Mouse (Mus musculus): ENCODE measurements at regions not wholly inside any gene's neighbourhood (a gene's known extent, or its start where the extent isn't known, plus 50 kb on each side); places are given as distances from the start of the nearest gene placed in this dataset.

DNA sequence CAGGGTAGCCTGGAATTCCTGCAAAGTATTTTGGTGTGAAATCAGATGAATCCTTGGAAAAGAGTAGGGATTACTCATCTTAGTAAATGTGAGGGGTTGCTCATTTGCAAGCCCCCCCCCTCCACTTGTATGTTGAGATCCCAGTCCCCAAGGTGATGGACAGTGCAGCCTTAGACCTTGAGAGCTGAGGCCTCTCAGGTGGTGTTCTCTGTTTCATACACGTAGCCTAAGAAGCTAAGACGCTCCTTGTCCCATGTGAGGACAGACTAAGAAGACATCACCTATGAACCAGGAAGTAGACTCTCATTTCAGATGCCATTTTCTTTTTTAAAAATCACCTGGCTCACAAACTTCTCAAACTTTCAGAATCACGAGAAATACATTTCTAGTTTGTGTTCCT is 67.6 kb upstream of the Map3k1 start:
- TF ChIP-seq POLR2A (IDR thresholded peaks at IDR 0.05; ENCODE audit: insufficient read depth, low read depth, low read length) (no peak), CTCF (IDR thresholded peaks at IDR 0.05; ENCODE audit: insufficient read depth, low read depth, low read length) (no peak)

Data from olfactory bulb, adult 2 months (tissue).